Mouse (Mus musculus) regulatory T cell (primary cell): Measurements from ENCODE around the gene Pacsin3.

Experiments
- in situ Hi-C: fragments of 300-600 bp; cut with MboI, MseI; formaldehyde crosslinking; loops from one replicate; pipeline ENCODE4 v1.15.1; 2025; ENCODE audit warnings: high pct_unique_total_duplicates

Gene Pacsin3

GRCm38 (mm10) chr2:91301836-91302235, 46.1 kb downstream of the Pacsin3 start:
- in situ Hi-C loops = no loop called here

GRCm38 (mm10) chr2:91302845-91303244, 47.1 kb downstream of the Pacsin3 start:
- in situ Hi-C loops = no loop called here

- in situ Hi-C loops = no loop called here
Measured at GRCm38 (mm10) chr2:91305926-91306325, 50.2 kb downstream of the Pacsin3 start.

- in situ Hi-C loops = no loop called here
Measured at GRCm38 (mm10) chr2:91306589-91306988, 50.8 kb downstream of the Pacsin3 start.

- in situ Hi-C loops = no loop called here
Measured at GRCm38 (mm10) chr2:91308680-91309079, 52.9 kb downstream of the Pacsin3 start.

GRCm38 (mm10) chr2:91309546-91309945, 53.8 kb downstream of the Pacsin3 start:
- in situ Hi-C loops = no loop called here

- in situ Hi-C loops = no loop called here
Measured at GRCm38 (mm10) chr2:91312578-91313311, 57.0 kb downstream of the Pacsin3 start.

GRCm38 (mm10) chr2:91314184-91314583, 58.4 kb downstream of the Pacsin3 start:
- in situ Hi-C loops = no loop called here
